Mouse (Mus musculus): ENCODE results near the gene Trak1. TPM values are rescaled to one million over a fixed set of nuclear protein-coding genes. Genes with fewer than 3 reads are reported as not detected.

Trak1 gene
- total RNA-seq, 1 experiment: 18.9 TPM

DNA sequence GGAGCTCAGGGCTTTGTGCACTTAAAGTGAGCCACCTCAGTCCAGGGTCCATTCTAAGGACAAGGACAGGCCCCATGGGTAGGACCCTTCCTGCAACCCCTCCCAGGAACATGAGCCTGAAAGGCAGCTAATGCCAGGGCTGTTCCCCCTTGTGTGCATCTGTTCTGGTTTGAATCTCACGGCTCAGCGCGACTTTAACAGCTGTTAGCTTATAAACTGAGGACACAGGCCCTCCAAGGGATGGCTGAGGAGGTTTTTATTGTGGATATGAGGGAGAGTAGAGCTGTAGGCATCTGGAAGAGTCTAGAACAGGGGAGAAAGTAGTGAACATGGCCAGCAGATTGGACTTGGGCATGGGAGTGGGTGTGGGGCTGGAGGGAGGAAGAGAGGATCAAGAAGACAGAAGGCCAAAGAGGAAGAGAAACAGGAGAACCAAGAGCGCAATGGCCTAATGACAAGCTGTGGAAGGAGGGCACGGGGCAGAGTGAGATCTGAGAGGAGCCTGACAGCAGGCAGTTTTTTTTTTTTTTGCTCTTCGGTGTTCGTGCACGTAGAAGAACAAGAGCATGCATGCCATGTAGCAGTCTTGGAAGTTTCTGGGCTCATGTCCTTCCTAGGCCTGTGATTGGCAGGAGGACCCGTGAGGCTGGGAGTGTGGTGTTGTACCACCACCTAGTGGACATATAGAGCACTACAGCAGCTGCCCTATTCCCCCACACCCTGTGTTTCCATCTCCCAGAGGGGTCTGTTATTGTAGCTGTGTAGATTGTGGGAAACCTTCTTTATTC is 77.0 kb downstream of the Trak1 start:
- TF ChIP-seq CHD2 (IDR thresholded peaks at IDR 0.05; ENCODE audit: low read depth, low read length) (no peak), HCFC1 (IDR thresholded peaks at IDR 0.05; ENCODE audit: borderline replicate concordance, insufficient read depth, low read length) (no peak), ZC3H11A (IDR thresholded peaks at IDR 0.05; ENCODE audit: borderline replicate concordance, low read depth, low read length) (peak; percentile 97), ZNF384 (IDR thresholded peaks at IDR 0.05; ENCODE audit: low read depth, low read length) (peak; percentile 65; the same call in 1 of the 2 replicates)
- Histone ChIP-seq H3K9ac (ENCODE audit: insufficient read depth, low read depth, low read length, poor library complexity, severe bottlenecking) (no peak overlapping the region), H3K9me3 (ENCODE audit: control insufficient read depth, insufficient read depth, low read depth, low read length) (no peaks in the 10 kb centered on the region), H3K36me3 (ENCODE audit: control insufficient read depth, insufficient read depth, low read length, poor library complexity, severe bottlenecking) (peaks cover 7% of the 10 kb centered on the region; the same call in 1 of the 2 replicates), H3K4me3 (ENCODE audit: insufficient read depth in 1 of 2, low read depth in 1 of 2, low read length in 2 of 2, poor library complexity in 1 of 2, severe bottlenecking in 1 of 2) (no peak overlapping the region), H3K27ac (ENCODE audit: insufficient read depth, low read depth, low read length, poor library complexity, severe bottlenecking) (no peak overlapping the region), H3K4me1 (ENCODE audit: control insufficient read depth in 2 of 2, insufficient read depth in 2 of 2, low read length in 2 of 2, poor library complexity in 1 of 2) (peaks cover 3 to 9% of the 10 kb centered on the region in 2 experiments; a peak in 3 of 4 replicates)
- no peak for DNase-seq (ENCODE audit: low read depth, low spot score)
- in situ Hi-C loops (cut with MboI; ENCODE audit: low sequenced_read_pairs in 2 of 2, unreplicated experiment in 2 of 2): loop anchor here in 1 of 2 experiments (10.0 kb wide), 1 partner anchor 119 kb away; no protein-coding TSS in a partner anchor

DNA sequence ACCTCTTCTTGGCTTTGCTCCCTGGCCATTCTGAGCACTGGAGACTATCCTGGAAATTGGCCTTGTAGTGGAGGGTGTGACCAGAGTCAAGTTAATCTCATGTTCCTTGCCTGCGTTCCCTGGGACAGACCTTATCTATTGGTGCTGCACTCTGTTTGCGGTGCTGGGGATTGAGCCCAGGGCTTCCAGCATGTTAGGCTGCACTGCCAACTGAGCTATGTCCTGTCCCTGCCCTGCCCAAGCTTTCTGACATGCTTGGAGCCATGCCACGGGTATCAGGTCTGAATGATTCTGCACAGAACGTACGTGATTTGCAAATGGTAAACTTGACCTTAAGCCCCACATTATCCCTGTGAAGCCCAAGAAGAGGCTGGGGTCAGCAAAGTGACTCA is 77.6 kb downstream of the Trak1 start:
- H3K4me1 ChIP-seq (ENCODE audit: control insufficient read depth in 2 of 2, insufficient read depth in 2 of 2, low read length in 2 of 2, poor library complexity in 1 of 2): peaks cover 3 to 9% of the 10 kb centered on the region in 2 experiments; a peak in 3 of 4 replicates
- peaks cover 4% of the 10 kb centered on the region; the same call in 1 of the 2 replicates for H3K36me3 ChIP-seq (ENCODE audit: control insufficient read depth, insufficient read depth, low read length, poor library complexity, severe bottlenecking)
- H3K9me3 ChIP-seq (ENCODE audit: control insufficient read depth, insufficient read depth, low read depth, low read length): no peaks in the 10 kb centered on the region
- no peak overlapping the region for H3K4me3 ChIP-seq (ENCODE audit: insufficient read depth in 1 of 2, low read depth in 1 of 2, low read length in 2 of 2, poor library complexity in 1 of 2, severe bottlenecking in 1 of 2)
- TF ChIP-seq CHD2 (IDR thresholded peaks at IDR 0.05; ENCODE audit: low read depth, low read length) (no peak), MAFK (IDR thresholded peaks at IDR 0.05; ENCODE audit: insufficient read depth, low read depth, low read length) (no peak), ZNF384 (IDR thresholded peaks at IDR 0.05; ENCODE audit: low read depth, low read length) (no peak), ZC3H11A (IDR thresholded peaks at IDR 0.05; ENCODE audit: borderline replicate concordance, low read depth, low read length) (no peak), HCFC1 (IDR thresholded peaks at IDR 0.05; ENCODE audit: borderline replicate concordance, insufficient read depth, low read length) (no peak)
- in situ Hi-C loops (cut with MboI; ENCODE audit: low sequenced_read_pairs in 2 of 2, unreplicated experiment in 2 of 2): loop anchor here in 1 of 2 experiments (10.0 kb wide), 1 partner anchor 120 kb away; no protein-coding TSS in a partner anchor
- no peak overlapping the region for H3K27ac ChIP-seq (ENCODE audit: insufficient read depth, low read depth, low read length, poor library complexity, severe bottlenecking)
- no peak for DNase-seq (ENCODE audit: low read depth, low spot score)
- H3K9ac ChIP-seq (ENCODE audit: insufficient read depth, low read depth, low read length, poor library complexity, severe bottlenecking): no peak overlapping the region

DNA sequence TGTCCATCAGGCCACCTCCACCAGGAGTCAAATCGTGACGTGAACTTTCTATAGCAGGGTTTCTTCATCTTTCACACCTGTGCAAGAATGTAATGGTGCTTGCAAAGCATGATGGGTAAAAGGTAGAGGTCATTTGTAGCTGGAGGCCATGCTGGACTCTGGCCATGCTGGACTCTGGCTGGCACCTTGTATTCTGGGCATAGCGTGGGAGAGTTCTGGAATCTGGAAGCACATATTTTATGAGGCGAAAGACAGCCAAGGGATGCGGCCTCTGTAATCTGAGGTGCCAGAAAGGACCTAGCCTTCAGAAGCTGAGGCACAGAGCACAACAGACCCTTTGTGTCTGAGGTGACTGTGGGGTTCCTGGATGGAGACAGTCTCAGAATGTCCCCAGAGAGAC is 78.8 kb downstream of the Trak1 start:
- H3K36me3 ChIP-seq (ENCODE audit: control insufficient read depth, insufficient read depth, low read length, poor library complexity, severe bottlenecking): peaks cover 2% of the 10 kb centered on the region; the same call in 1 of the 2 replicates
- H3K4me1 ChIP-seq (ENCODE audit: control insufficient read depth in 2 of 2, insufficient read depth in 2 of 2, low read length in 2 of 2, poor library complexity in 1 of 2): peaks cover 2 to 8% of the 10 kb centered on the region in 2 experiments; a peak in 3 of 4 replicates
- no peak overlapping the region for H3K4me3 ChIP-seq (ENCODE audit: insufficient read depth in 1 of 2, low read depth in 1 of 2, low read length in 2 of 2, poor library complexity in 1 of 2, severe bottlenecking in 1 of 2)
- DNase-seq (ENCODE audit: low read depth, low spot score): no peak
- H3K9me3 ChIP-seq (ENCODE audit: control insufficient read depth, insufficient read depth, low read depth, low read length): no peaks in the 10 kb centered on the region
- H3K27ac ChIP-seq (ENCODE audit: insufficient read depth, low read depth, low read length, poor library complexity, severe bottlenecking): no peak overlapping the region
- no peak overlapping the region for H3K9ac ChIP-seq (ENCODE audit: insufficient read depth, low read depth, low read length, poor library complexity, severe bottlenecking)
- TF ChIP-seq ZNF384 (IDR thresholded peaks at IDR 0.05; ENCODE audit: low read depth, low read length) (no peak), HCFC1 (IDR thresholded peaks at IDR 0.05; ENCODE audit: borderline replicate concordance, insufficient read depth, low read length) (no peak), MAFK (IDR thresholded peaks at IDR 0.05; ENCODE audit: insufficient read depth, low read depth, low read length) (no peak), CHD2 (IDR thresholded peaks at IDR 0.05; ENCODE audit: low read depth, low read length) (no peak), ZC3H11A (IDR thresholded peaks at IDR 0.05; ENCODE audit: borderline replicate concordance, low read depth, low read length) (no peak)
- in situ Hi-C loops (cut with MboI; ENCODE audit: low sequenced_read_pairs in 2 of 2, unreplicated experiment in 2 of 2): loop anchor here in 1 of 2 experiments (10.0 kb wide), 1 partner anchor 121 kb away; no protein-coding TSS in a partner anchor

DNA sequence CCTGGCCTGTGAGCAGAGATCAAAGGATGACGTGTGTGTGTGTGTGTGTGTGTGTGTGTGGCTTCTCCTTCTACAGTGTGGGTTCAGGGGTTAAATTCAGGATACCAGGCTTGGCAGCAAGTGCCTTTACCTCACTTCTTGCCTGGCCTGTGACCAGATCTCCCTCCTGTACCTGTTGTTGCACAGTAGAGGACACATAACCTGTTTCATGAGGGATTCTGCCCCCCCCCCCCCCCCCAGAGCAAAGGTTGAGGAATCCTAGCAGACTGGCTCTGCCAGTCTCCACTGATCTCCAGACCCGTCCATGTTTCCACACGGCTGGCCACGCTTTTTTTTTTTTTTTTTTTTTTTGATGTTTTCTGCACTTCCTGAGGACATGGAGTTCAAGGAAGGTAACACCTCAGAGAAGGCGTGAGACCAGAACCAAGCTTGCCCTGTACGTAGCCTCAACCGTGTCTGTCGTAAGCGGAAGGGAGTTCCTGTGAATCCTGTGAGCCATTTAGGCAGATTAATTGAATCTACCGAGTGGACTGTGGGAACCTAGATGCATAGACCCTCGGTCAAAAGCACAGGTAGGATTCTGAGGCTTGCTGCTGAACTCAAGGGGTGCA is 83.1 kb downstream of the Trak1 start:
- in situ Hi-C loops (cut with MboI; ENCODE audit: low sequenced_read_pairs in 2 of 2, unreplicated experiment in 2 of 2): no loop called here
- TF ChIP-seq CHD2 (IDR thresholded peaks at IDR 0.05; ENCODE audit: low read depth, low read length): no peak
- TF ChIP-seq ZNF384 (IDR thresholded peaks at IDR 0.05; ENCODE audit: low read depth, low read length): no peak
- TF ChIP-seq ZC3H11A (IDR thresholded peaks at IDR 0.05; ENCODE audit: borderline replicate concordance, low read depth, low read length): no peak
- TF ChIP-seq MAFK (IDR thresholded peaks at IDR 0.05; ENCODE audit: insufficient read depth, low read depth, low read length): no peak
- TF ChIP-seq HCFC1 (IDR thresholded peaks at IDR 0.05; ENCODE audit: borderline replicate concordance, insufficient read depth, low read length): no peak
- H3K27ac ChIP-seq (ENCODE audit: insufficient read depth, low read depth, low read length, poor library complexity, severe bottlenecking): no peak overlapping the region
- DNase-seq (ENCODE audit: low read depth, low spot score): no peak
- H3K4me1 ChIP-seq (ENCODE audit: control insufficient read depth in 2 of 2, insufficient read depth in 2 of 2, low read length in 2 of 2, poor library complexity in 1 of 2): peaks cover 0 to 7% of the 10 kb centered on the region in 2 experiments; a peak in 1 of 4 replicates
- H3K36me3 ChIP-seq (ENCODE audit: control insufficient read depth, insufficient read depth, low read length, poor library complexity, severe bottlenecking): peaks cover 2% of the 10 kb centered on the region; the same call in 1 of the 2 replicates
- H3K9ac ChIP-seq (ENCODE audit: insufficient read depth, low read depth, low read length, poor library complexity, severe bottlenecking): no peak overlapping the region
- no peaks in the 10 kb centered on the region for H3K9me3 ChIP-seq (ENCODE audit: control insufficient read depth, insufficient read depth, low read depth, low read length)
- no peak overlapping the region for H3K4me3 ChIP-seq (ENCODE audit: insufficient read depth in 1 of 2, low read depth in 1 of 2, low read length in 2 of 2, poor library complexity in 1 of 2, severe bottlenecking in 1 of 2)

Measured in ES-E14 (cell line).